Mouse (Mus musculus): ENCODE data around the gene Tiam2. TPM values are rescaled to one million over a fixed set of nuclear protein-coding genes. Genes with fewer than 3 reads are reported as not detected.

The Tiam2 gene
- polyA plus RNA-seq, 1 experiment from 2014 or later, result 5.3 TPM

DNA sequence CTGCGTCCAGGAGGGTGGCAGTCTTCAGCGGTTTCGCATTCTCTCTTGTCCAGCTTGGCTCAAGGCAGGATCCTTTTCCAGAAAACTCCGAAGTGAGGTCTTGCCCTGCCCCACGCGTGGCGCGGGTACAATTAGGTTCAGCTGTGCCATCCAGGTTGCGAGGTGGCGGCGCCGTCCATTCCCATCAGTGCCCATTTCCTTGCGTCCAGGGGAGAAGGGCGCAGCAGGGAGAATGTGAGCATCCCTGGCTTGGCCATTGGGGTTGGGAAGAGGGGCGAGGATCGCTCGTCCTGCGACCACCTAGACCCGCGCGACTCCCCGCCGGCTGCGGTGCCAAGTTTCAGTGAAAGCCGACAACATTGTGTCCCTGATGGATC, 518 bp downstream of the Tiam2 start:
- DNase-seq (ENCODE audit: extremely low spot score, low spot score), result peak; percentile 30
- Histone ChIP-seq H3K27me3 (ENCODE audit: poor library complexity, severe bottlenecking) (peaks cover 80% of the 10 kb centered on the region), H3K36me3 (replicated peaks) (no peaks in the 10 kb centered on the region), H3K4me3 (peak overlapping the region; percentile 65), H3K4me1 (peaks cover 21% of the 10 kb centered on the region), H3K9me3 (no peaks in the 10 kb centered on the region), H3K27ac (peak overlapping the region; percentile 66; the same call in 1 of the 2 replicates)
- WGBS, result under 1% methylated on average over 25 of the region's 25 CpGs

DNA sequence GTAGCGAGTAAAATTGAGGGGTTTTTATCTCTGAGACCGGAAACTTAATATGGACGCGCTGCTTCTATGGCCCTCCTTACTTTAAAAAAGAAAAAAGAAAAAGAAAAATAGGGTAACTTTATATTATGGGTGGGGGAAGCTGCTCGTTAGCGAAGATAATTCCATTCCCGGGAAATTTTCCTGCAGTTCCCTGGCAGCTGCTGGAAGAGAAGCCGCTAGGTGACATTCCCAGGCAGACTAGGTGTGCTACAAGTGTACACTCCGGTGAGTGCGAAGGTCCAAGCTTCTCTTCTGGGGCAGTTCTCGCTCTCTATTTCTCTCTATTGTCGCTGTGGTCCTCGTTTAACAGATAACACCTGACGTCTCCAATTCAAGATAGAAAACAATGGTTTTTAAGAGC, 962 bp downstream of the Tiam2 start:
- Histone ChIP-seq H3K27ac (no peak overlapping the region), H3K4me3 (peak overlapping the region; percentile 65), H3K4me1 (peaks cover 21% of the 10 kb centered on the region), H3K27me3 (ENCODE audit: poor library complexity, severe bottlenecking) (peaks cover 76% of the 10 kb centered on the region), H3K36me3 (replicated peaks) (no peaks in the 10 kb centered on the region), H3K9me3 (no peaks in the 10 kb centered on the region)
- 7% methylated on average over 14 of the region's 14 CpGs for WGBS
- DNase-seq (ENCODE audit: extremely low spot score, low spot score), result no peak

DNA sequence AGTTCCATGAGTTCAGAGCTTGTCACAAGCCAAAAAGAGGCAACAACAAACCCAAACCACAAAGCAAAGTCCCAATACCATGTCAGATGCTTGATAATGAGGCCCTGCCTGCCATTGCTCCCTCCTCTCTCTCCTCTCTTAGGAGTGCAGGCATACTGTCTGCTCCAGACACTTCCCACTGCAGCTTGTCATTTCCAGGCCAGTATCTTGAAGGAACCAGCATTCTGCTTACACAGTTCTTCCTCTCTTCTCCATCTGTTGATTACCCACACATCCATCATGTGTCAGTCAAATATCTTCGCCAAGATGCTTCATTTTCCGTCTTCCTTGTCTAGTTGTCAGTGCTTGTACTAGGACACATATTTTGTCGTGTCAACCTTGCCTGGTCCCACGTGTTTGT, 2.4 kb downstream of the Tiam2 start:
- WGBS, result 84% methylated on average over 4 of the region's 4 CpGs
- H3K27me3 ChIP-seq (ENCODE audit: poor library complexity, severe bottlenecking), result peaks cover 61% of the 10 kb centered on the region

DNA sequence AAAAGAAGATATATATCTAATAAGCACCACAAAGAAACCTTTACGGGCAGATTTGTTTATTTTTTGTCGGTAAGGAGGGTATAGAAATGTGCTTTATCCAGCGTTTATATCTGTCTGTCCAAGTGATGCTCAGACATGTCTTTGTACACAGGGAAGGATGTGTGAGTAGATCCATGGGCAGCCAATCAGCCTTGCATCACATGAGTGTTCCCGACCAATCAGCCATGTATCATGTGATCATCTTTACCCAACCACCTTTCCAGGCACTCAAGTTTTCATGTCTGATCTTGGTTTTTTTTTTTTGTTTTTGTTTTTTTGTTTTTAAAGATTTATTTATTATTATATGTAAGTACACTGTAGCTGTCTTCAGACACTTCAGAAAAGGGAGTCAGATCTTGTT, 3.1 kb downstream of the Tiam2 start:
- peaks cover 55% of the 10 kb centered on the region for H3K27me3 ChIP-seq (ENCODE audit: poor library complexity, severe bottlenecking)
- no peaks in the 10 kb centered on the region for H3K9me3 ChIP-seq
- DNase-seq (ENCODE audit: extremely low spot score, low spot score), result no peak
- H3K27ac ChIP-seq, result no peak overlapping the region
- H3K4me1 ChIP-seq, result peaks cover 21% of the 10 kb centered on the region
- H3K36me3 ChIP-seq (replicated peaks), result no peaks in the 10 kb centered on the region
- 88% methylated on average over 4 of the region's 4 CpGs for WGBS
- no peak overlapping the region for H3K4me3 ChIP-seq

More for the DNA sequence above, 2.4 kb downstream of the Tiam2 start:
- Histone ChIP-seq H3K4me1 (peaks cover 21% of the 10 kb centered on the region), H3K4me3 (no peak overlapping the region), H3K9me3 (no peaks in the 10 kb centered on the region), H3K27ac (no peak overlapping the region), H3K36me3 (replicated peaks) (no peaks in the 10 kb centered on the region)
- DNase-seq (ENCODE audit: extremely low spot score, low spot score), result no peak

DNA sequence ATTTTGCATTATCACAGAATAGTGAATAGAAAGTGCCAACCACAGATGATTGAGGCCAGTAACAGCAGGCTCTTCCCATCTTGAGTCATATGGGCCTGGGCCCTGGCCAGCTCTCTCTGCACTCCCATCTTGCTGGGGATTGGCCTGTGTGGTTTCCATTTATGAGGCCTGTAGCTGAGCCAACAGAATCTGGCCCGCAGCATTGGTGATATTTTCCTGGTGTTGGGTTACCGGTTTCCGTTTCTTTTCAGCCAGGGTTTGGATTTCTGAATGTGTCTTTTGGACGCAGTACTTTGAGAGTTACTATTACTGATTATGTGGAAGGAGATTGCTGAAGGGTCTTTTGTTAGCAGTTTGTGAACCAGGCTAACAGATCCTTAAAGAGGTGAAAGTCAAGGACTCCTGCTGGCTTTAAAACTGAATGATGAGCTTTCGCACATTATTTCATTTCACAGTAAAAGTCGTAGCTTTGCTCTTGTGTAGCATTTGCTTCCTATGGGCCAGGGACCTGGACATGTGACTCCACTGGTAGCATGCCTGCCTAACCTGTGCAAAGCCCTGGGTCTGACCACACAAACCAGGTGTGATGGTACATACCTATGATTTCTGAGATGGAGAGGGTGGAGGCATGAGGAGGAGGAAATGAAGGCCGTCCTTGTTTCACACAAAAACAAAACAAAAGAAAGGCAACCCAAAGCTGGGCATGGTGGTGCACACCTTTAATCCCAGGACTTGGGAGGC, 5.5 kb downstream of the Tiam2 start:
- DNase-seq (ENCODE audit: extremely low spot score, low spot score), result no peak
- H3K36me3 ChIP-seq (replicated peaks), result no peaks in the 10 kb centered on the region
- WGBS, result 75% methylated on average over 7 of the region's 7 CpGs

DNA sequence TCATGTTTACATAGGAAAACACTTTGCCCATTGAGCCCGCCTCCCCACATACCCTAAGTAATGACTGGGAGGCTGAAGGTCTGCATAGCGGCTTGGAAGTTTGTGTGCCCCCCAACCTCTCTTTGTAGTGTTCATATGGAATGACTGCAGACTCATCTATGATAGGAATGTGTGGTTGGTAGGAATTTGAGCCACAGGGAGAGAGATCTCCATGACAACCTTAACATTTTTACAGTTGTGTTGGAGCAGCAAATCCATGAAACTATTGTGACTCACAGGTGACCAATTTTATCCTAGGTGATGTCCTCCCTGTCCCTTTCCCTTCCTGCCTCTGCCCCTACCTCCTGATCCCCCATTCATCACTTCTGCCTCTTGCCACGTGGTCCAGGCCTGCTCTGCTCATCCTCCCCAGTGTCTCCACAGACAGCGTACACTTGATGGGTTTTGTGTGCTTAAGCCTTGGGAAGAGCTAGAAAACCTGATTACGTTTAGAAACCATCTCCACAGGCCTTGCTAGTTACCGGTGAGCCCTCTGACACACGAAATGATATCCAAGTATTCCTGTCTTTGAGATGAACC, 9.9 kb downstream of the Tiam2 start:
- 86% methylated on average over 7 of the region's 7 CpGs for WGBS
- no peaks in the 10 kb centered on the region for H3K9me3 ChIP-seq

More for the DNA sequence above, 5.5 kb downstream of the Tiam2 start:
- H3K9me3 ChIP-seq, result no peaks in the 10 kb centered on the region
- no peak overlapping the region for H3K4me3 ChIP-seq
- peaks cover 9% of the 10 kb centered on the region for H3K4me1 ChIP-seq
- peaks cover 33% of the 10 kb centered on the region for H3K27me3 ChIP-seq (ENCODE audit: poor library complexity, severe bottlenecking)
- no peak overlapping the region for H3K27ac ChIP-seq

DNA sequence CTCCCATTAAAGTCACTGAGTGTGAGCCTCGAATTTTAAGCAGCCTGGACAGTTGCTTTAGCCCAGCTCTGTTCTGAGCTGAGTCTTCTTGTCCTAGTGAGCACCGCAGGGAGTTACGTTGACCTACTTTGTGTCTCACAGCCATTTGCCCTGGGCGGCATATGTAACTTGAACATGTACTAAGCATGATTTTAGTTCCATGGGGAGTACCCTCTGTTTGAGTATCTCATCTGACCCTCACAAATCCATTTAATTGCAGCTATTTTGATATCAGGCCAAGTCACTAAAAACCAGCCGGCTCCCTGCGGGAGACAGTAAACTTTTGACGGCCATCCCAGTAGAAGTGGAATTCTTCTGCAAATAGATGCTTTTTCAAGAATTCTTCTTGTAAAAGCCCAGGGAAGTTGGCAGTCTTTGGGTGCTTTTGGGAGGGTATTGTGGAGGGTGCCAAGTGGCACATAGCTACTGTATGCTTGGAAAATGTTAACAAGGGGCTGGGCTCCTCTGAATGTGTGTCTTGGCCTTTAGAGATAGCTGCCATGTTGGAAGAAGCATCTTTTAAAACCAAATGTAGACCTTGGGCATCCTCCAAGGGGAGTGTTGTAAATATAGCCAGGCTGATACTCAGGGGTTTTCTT, 10.6 kb downstream of the Tiam2 start:
- 83% methylated on average over 7 of the region's 7 CpGs for WGBS
- Histone ChIP-seq H3K4me1 (peaks cover 5% of the 10 kb centered on the region; the same call in 1 of the 2 replicates), H3K27me3 (ENCODE audit: poor library complexity, severe bottlenecking) (no peaks in the 10 kb centered on the region)

More for the DNA sequence above, 9.9 kb downstream of the Tiam2 start:
- Histone ChIP-seq H3K36me3 (replicated peaks) (no peaks in the 10 kb centered on the region), H3K4me3 (no peak overlapping the region), H3K27me3 (ENCODE audit: poor library complexity, severe bottlenecking) (no peaks in the 10 kb centered on the region), H3K27ac (no peak overlapping the region), H3K4me1 (peaks cover 5% of the 10 kb centered on the region; the same call in 1 of the 2 replicates)
- no peak for DNase-seq (ENCODE audit: extremely low spot score, low spot score)

GRCm38 (mm10) chr17:3337525-3337888, 11.1 kb downstream of the Tiam2 start:
- Histone ChIP-seq H3K9me3 (no peaks in the 10 kb centered on the region), H3K36me3 (replicated peaks) (no peaks in the 10 kb centered on the region), H3K4me3 (no peak overlapping the region), H3K27ac (no peak overlapping the region), H3K27me3 (ENCODE audit: poor library complexity, severe bottlenecking) (no peaks in the 10 kb centered on the region), H3K4me1 (peaks cover 5% of the 10 kb centered on the region; the same call in 1 of the 2 replicates)
- 81% methylated on average over 4 of the region's 4 CpGs for WGBS
- no peak for DNase-seq (ENCODE audit: extremely low spot score, low spot score)

More for the DNA sequence above, 10.6 kb downstream of the Tiam2 start:
- no peak overlapping the region for H3K4me3 ChIP-seq
- H3K9me3 ChIP-seq, result no peaks in the 10 kb centered on the region
- DNase-seq (ENCODE audit: extremely low spot score, low spot score), result no peak
- no peak overlapping the region for H3K27ac ChIP-seq
- no peaks in the 10 kb centered on the region for H3K36me3 ChIP-seq (replicated peaks)

- no peak for DNase-seq (ENCODE audit: extremely low spot score, low spot score)
- Histone ChIP-seq H3K4me3 (no peak overlapping the region), H3K27ac (no peak overlapping the region), H3K4me1 (peaks cover 5% of the 10 kb centered on the region; the same call in 1 of the 2 replicates), H3K27me3 (ENCODE audit: poor library complexity, severe bottlenecking) (no peaks in the 10 kb centered on the region), H3K36me3 (replicated peaks) (no peaks in the 10 kb centered on the region), H3K9me3 (no peaks in the 10 kb centered on the region)
- 85% methylated on average over 7 of the region's 7 CpGs for WGBS
Measured at GRCm38 (mm10) chr17:3338821-3339220, 12.4 kb downstream of the Tiam2 start.

DNA sequence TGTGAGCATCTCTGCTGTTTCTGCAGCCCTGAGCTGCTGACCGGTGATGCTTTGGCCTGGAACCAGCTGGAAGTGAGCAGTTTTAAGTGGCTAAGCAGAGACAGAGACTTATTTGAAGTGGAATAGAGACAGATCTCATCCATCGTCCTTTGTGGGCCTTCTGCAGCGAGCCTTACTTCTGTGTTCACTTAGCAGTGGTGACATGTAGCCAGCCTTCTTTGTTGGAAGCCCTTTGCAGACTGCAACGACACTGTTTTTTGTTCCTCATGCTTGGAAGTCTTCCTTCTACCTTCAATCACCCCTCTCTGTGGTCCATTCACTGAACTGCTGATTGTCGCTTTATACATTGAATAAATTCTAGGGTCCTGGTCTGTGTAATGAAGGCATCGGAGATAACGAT, 18.5 kb downstream of the Tiam2 start:
- Histone ChIP-seq H3K27ac (no peak overlapping the region), H3K4me3 (no peak overlapping the region)
- WGBS, result 75% methylated on average over 7 of the region's 7 CpGs

GRCm38 (mm10) chr17:3345276-3345885, 19.0 kb downstream of the Tiam2 start:
- 74% methylated on average over 12 of the region's 12 CpGs for WGBS
- Histone ChIP-seq H3K4me3 (no peak overlapping the region), H3K36me3 (replicated peaks) (no peaks in the 10 kb centered on the region), H3K9me3 (no peaks in the 10 kb centered on the region), H3K27ac (no peak overlapping the region), H3K4me1 (peaks cover 15% of the 10 kb centered on the region), H3K27me3 (ENCODE audit: poor library complexity, severe bottlenecking) (no peaks in the 10 kb centered on the region)
- no peak for DNase-seq (ENCODE audit: extremely low spot score, low spot score)

More for the DNA sequence above, 18.5 kb downstream of the Tiam2 start:
- Histone ChIP-seq H3K27me3 (ENCODE audit: poor library complexity, severe bottlenecking) (no peaks in the 10 kb centered on the region), H3K4me1 (peaks cover 15% of the 10 kb centered on the region), H3K9me3 (no peaks in the 10 kb centered on the region), H3K36me3 (replicated peaks) (no peaks in the 10 kb centered on the region)
- DNase-seq (ENCODE audit: extremely low spot score, low spot score), result no peak

DNA sequence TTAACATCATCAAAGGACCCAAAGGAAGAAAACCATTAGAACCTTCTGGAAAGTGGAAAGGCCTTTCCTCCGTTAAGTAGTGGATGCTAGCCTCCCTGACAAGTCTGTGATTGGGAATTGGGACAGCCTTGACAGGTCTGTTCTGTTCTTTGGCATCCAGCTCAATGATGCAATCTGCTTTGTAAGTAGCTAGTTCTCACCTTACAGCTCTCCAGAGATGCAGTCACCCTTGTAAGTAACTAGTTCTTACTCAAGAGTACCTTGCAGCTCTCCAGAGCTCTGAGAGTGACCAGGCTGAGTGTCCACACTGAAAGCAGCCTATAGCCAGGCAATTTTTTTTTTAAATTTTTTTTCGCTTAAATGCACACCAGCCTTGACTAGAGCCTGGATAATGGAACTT, 21.4 kb downstream of the Tiam2 start:
- Histone ChIP-seq H3K27me3 (ENCODE audit: poor library complexity, severe bottlenecking) (no peaks in the 10 kb centered on the region), H3K4me1 (peaks cover 22% of the 10 kb centered on the region), H3K9me3 (no peaks in the 10 kb centered on the region), H3K36me3 (replicated peaks) (no peaks in the 10 kb centered on the region), H3K27ac (no peak overlapping the region), H3K4me3 (no peak overlapping the region)
- no peak for DNase-seq (ENCODE audit: extremely low spot score, low spot score)
- 89% methylated on average over 2 of the region's 2 CpGs for WGBS

DNA sequence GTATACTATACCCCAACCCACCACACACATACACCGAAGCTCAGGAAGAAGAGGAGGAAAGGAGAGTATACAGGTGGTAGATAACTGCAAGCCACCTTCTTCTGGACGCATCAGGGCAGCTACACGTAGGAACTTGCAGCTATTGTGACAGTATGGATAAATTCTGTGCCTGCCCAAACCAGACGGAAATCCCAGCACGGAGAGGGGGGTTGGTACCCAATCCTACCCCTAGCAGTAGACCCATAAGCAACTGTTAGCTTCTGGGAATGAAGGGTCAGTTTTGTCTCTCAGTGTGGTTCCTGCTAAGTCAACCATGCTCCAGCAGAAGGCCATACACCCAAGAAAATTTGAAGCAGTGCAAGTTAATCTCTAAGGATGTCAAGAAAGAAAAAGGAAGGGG, 23.0 kb downstream of the Tiam2 start:
- Histone ChIP-seq H3K4me1 (peaks cover 22% of the 10 kb centered on the region), H3K27me3 (ENCODE audit: poor library complexity, severe bottlenecking) (no peaks in the 10 kb centered on the region), H3K36me3 (replicated peaks) (no peaks in the 10 kb centered on the region), H3K9me3 (no peaks in the 10 kb centered on the region), H3K27ac (no peak overlapping the region), H3K4me3 (no peak overlapping the region)
- WGBS, result 91% methylated on average over 5 of the region's 5 CpGs
- no peak for DNase-seq (ENCODE audit: extremely low spot score, low spot score)
